Mouse (Mus musculus) kidney, embryonic 14.5 days (tissue): ENCODE results near the gene Slc6a11. TPM values are rescaled to one million over a fixed set of nuclear protein-coding genes. Genes with fewer than 3 reads are reported as not detected.

Experiments
- ATAC-seq: fragments of 200-750 bp; cut with Nextera tagmentation; 2 replicates; pipeline ENCODE4 v1.8.0; 2017; ENCODE audit warnings: moderate number of reproducible peaks, mild to moderate bottlenecking, moderate TSS enrichment, moderate library complexity; ENCODE audit not compliant: low FRiP score, low TSS enrichment
- H3K27ac ChIP-seq: fragments of 300-500 bp; sonication (generic); 2 replicates; pipeline ENCODE4 v1.5.1; 2014; ENCODE audit warnings: low read depth, mild to moderate bottlenecking, low read length, moderate library complexity, mixed read lengths
- H3K27me3 ChIP-seq: fragments of 300-500 bp; sonication (generic); 2 replicates; pipeline ENCODE4 v1.6.1; 2014; ENCODE audit warnings: mild to moderate bottlenecking, low read length; ENCODE audit not compliant: control insufficient read depth, insufficient read depth
- H3K36me3 ChIP-seq: fragments of 300-500 bp; sonication (generic); 2 replicates; pipeline ENCODE4 v1.6.1; 2014; ENCODE audit warnings: low read length, mixed read lengths; ENCODE audit not compliant: control insufficient read depth, insufficient read depth
- H3K4me1 ChIP-seq: fragments of 300-500 bp; sonication (generic); 2 replicates; pipeline ENCODE4 v1.6.1; 2014; ENCODE audit warnings: low read length, mixed read lengths; ENCODE audit not compliant: control insufficient read depth, insufficient read depth
- H3K4me2 ChIP-seq: fragments of 300-500 bp; sonication (generic); replicated peaks from 2 replicates; pipeline ENCODE4 v1.6.1; 2014; ENCODE audit warnings: low read depth, mild to moderate bottlenecking, low read length
- H3K4me3 ChIP-seq: fragments of 300-500 bp; sonication (generic); 2 replicates; pipeline ENCODE4 v1.5.1; 2014; ENCODE audit warnings: mild to moderate bottlenecking, low read length
- H3K9ac ChIP-seq: fragments of 300-500 bp; sonication (generic); 2 replicates; pipeline ENCODE4 v1.6.1; 2014; ENCODE audit warnings: low read depth, mild to moderate bottlenecking, low read length, moderate library complexity
- H3K9me3 ChIP-seq: fragments of 300-500 bp; sonication (generic); 2 replicates; pipeline ENCODE4 v1.6.1; 2016; ENCODE audit warnings: low read length; ENCODE audit not compliant: control insufficient read depth
- WGBS: fragments of 180-500 bp; shearing (Covaris S2); extraction: QIAGEN DNeasy Blood & Tissue Kit; methylation state at CpG from one replicate; pipeline ENCODE4 v1.1.7; 2014; 5-methylcytosine and 5-hydroxymethylcytosine counted together
- polyA plus RNA-seq: library from polyadenylated mRNA; unstranded; fragments of >200 nt; fragmentation: Nextera tagmentation; extraction: Ambion mirVana; gene quantifications from 2 replicates; pipeline ENCODE4 v1.2.1, GENCODE M21; 2014

The Slc6a11 gene
- polyA plus RNA-seq, 1 experiment from 2014 or later = 0.11 TPM

DNA sequence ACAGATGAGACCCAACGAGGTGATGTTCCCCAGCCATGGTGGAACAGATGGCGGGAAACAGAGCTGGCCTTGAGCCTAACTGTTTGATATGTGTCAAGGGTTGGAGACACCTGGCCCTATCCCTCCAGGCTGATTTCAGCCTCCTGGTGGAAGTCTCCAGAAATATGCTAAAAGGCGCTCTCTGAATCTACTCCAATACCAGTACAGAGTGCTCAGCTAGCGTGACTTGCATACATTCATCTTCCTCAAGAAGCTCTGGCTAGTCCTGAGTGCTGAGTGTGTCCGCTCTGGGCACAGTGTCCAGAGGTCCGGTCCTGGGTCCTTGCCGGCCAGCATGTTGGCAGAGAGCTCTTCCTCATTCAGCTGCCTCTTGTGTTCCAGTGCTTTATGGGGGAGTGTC is 27.8 kb downstream of the Slc6a11 start:
- no peak overlapping the region for H3K4me2 ChIP-seq
- no peak overlapping the region for H3K27ac ChIP-seq
- no peak for ATAC-seq
- WGBS = 80% methylated on average over 7 of the region's 7 CpGs
- H3K9me3 ChIP-seq = no peaks in the 10 kb centered on the region
- H3K4me1 ChIP-seq = no peaks in the 10 kb centered on the region
- H3K9ac ChIP-seq = no peak overlapping the region
- H3K27me3 ChIP-seq = no peaks in the 10 kb centered on the region
- H3K36me3 ChIP-seq = no peaks in the 10 kb centered on the region
- no peak overlapping the region for H3K4me3 ChIP-seq

- Histone ChIP-seq H3K27ac (no peak overlapping the region), H3K4me1 (no peaks in the 10 kb centered on the region), H3K27me3 (no peaks in the 10 kb centered on the region), H3K9ac (no peak overlapping the region), H3K4me3 (no peak overlapping the region), H3K4me2 (no peak overlapping the region), H3K36me3 (no peaks in the 10 kb centered on the region), H3K9me3 (no peaks in the 10 kb centered on the region)
- ATAC-seq = no peak
- WGBS = 71% methylated on average over 8 of the region's 8 CpGs
Observed at GRCm38 (mm10) chr6:114160732-114161131, 29.7 kb downstream of the Slc6a11 start.

GRCm38 (mm10) chr6:114174052-114174397 is 43.0 kb downstream of the Slc6a11 start:
- 4% methylated on average over 8 of the region's 8 CpGs for WGBS

DNA sequence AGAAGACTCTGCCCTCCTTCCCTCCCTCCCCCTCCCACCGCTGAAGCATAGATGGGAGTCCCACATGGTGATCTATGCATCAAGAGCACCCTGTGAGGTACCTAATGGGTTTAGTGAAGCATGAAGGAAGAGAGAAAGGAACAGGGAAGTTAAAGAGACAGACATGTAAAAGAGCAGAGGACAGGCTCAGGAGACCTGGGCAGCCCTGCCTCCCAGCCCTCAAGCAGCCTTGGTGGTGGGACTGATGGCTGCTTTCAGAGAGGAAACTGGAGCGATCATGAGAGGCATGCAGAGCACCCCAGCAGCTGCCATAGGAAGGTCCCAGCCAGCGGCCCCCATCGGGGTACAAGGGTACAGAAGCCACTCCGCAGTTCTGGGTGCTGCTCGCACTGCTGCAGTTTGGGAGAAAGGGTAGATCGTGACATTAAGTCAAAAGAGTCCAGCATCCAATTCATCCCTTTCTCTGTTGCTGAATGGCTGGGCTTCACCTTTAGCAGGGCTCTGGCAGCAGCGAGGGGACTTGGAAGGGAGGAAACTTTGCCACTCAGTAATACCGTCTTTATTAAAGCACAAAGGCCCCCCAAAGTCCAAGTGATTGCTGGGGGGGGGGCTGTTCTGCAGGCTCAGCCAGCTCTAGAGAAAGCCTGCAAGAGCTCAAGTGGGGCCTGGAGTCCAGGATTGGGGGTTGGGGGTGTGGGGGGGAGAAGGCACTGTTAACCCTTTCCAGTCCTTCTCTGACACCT is 43.5 kb downstream of the Slc6a11 start:
- peak; percentile 76 for ATAC-seq
- no peaks in the 10 kb centered on the region for H3K27me3 ChIP-seq
- H3K4me2 ChIP-seq = peak overlapping the region; percentile 15; the same call in 1 of the 2 replicates
- H3K9me3 ChIP-seq = no peaks in the 10 kb centered on the region
- no peak overlapping the region for H3K27ac ChIP-seq
- no peak overlapping the region for H3K9ac ChIP-seq
- H3K4me3 ChIP-seq = no peak overlapping the region
- 0 out of 2 replicates have a peak, but pooled peaks cover 6% of the 10 kb centered on the region for H3K4me1 ChIP-seq
- 6% methylated on average over 9 of the region's 9 CpGs for WGBS
- H3K36me3 ChIP-seq = no peaks in the 10 kb centered on the region

More at GRCm38 (mm10) chr6:114174052-114174397, 43.0 kb downstream of the Slc6a11 start:
- ATAC-seq = peak; percentile 71; the same call in 1 of the 2 replicates
- H3K4me2 ChIP-seq = peak overlapping the region; percentile 15; the same call in 1 of the 2 replicates
- H3K4me1 ChIP-seq = 0 out of 2 replicates have a peak, but pooled peaks cover 6% of the 10 kb centered on the region
- no peak overlapping the region for H3K9ac ChIP-seq
- H3K9me3 ChIP-seq = no peaks in the 10 kb centered on the region
- H3K36me3 ChIP-seq = no peaks in the 10 kb centered on the region
- H3K27ac ChIP-seq = no peak overlapping the region
- H3K27me3 ChIP-seq = no peaks in the 10 kb centered on the region
- no peak overlapping the region for H3K4me3 ChIP-seq

- WGBS = 82% methylated on average over 3 of the region's 3 CpGs
- H3K4me2 ChIP-seq = no peak overlapping the region
Observed at GRCm38 (mm10) chr6:114178141-114178540, 47.1 kb downstream of the Slc6a11 start.

GRCm38 (mm10) chr6:114182366-114183179 is 51.5 kb downstream of the Slc6a11 start:
- no peaks in the 10 kb centered on the region for H3K4me1 ChIP-seq
- no peak for ATAC-seq
- no peaks in the 10 kb centered on the region for H3K36me3 ChIP-seq
- H3K9ac ChIP-seq = no peak overlapping the region
- no peak overlapping the region for H3K4me2 ChIP-seq
- H3K4me3 ChIP-seq = no peak overlapping the region
- no peak overlapping the region for H3K27ac ChIP-seq
- 82% methylated on average over 7 of the region's 7 CpGs for WGBS
- H3K9me3 ChIP-seq = no peaks in the 10 kb centered on the region
- H3K27me3 ChIP-seq = no peaks in the 10 kb centered on the region

More at GRCm38 (mm10) chr6:114178141-114178540, 47.1 kb downstream of the Slc6a11 start:
- no peak for ATAC-seq
- 0 out of 2 replicates have a peak, but pooled peaks cover 6% of the 10 kb centered on the region for H3K4me1 ChIP-seq
- H3K27me3 ChIP-seq = no peaks in the 10 kb centered on the region
- H3K36me3 ChIP-seq = no peaks in the 10 kb centered on the region
- H3K9me3 ChIP-seq = no peaks in the 10 kb centered on the region
- no peak overlapping the region for H3K4me3 ChIP-seq
- no peak overlapping the region for H3K9ac ChIP-seq
- H3K27ac ChIP-seq = no peak overlapping the region

GRCm38 (mm10) chr6:114187121-114187520 is 56.1 kb downstream of the Slc6a11 start:
- Histone ChIP-seq H3K4me2 (no peak overlapping the region), H3K27ac (no peak overlapping the region), H3K4me3 (no peak overlapping the region), H3K27me3 (no peaks in the 10 kb centered on the region), H3K4me1 (no peaks in the 10 kb centered on the region), H3K9ac (no peak overlapping the region), H3K9me3 (no peaks in the 10 kb centered on the region), H3K36me3 (no peaks in the 10 kb centered on the region)
- WGBS = 45% methylated on average over 4 of the region's 4 CpGs
- no peak for ATAC-seq

GRCm38 (mm10) chr6:114188869-114189268 is 57.8 kb downstream of the Slc6a11 start:
- H3K9me3 ChIP-seq = no peaks in the 10 kb centered on the region
- no peak overlapping the region for H3K27ac ChIP-seq
- no peaks in the 10 kb centered on the region for H3K4me1 ChIP-seq
- H3K9ac ChIP-seq = no peak overlapping the region
- WGBS = 80% methylated on average over 8 of the region's 8 CpGs
- ATAC-seq = no peak
- no peak overlapping the region for H3K4me3 ChIP-seq
- H3K36me3 ChIP-seq = no peaks in the 10 kb centered on the region
- no peak overlapping the region for H3K4me2 ChIP-seq
- H3K27me3 ChIP-seq = no peaks in the 10 kb centered on the region

GRCm38 (mm10) chr6:114195998-114196397 is 65.0 kb downstream of the Slc6a11 start:
- H3K27me3 ChIP-seq = no peaks in the 10 kb centered on the region
- H3K36me3 ChIP-seq = no peaks in the 10 kb centered on the region
- H3K4me1 ChIP-seq = no peaks in the 10 kb centered on the region
- no peak overlapping the region for H3K27ac ChIP-seq
- no peak for ATAC-seq
- H3K4me2 ChIP-seq = no peak overlapping the region
- H3K9ac ChIP-seq = no peak overlapping the region
- H3K9me3 ChIP-seq = no peaks in the 10 kb centered on the region
- no peak overlapping the region for H3K4me3 ChIP-seq
